Mouse (Mus musculus) liver, postnatal 0 days (tissue): ENCODE measurements around the gene Cxcl17.

Experiments used
- CTCF ChIP-seq: sonication (generic); IDR thresholded peaks from 2 replicates; pipeline ENCODE4 v1.5.1; 2016; ENCODE audit warnings: antibody characterized with exemption, low read depth
- EP300 ChIP-seq: IDR thresholded peaks from 2 replicates; pipeline ENCODE4 v1.6.1; 2016; ENCODE audit warnings: antibody characterized with exemption, low read depth, mild to moderate bottlenecking

DNA sequence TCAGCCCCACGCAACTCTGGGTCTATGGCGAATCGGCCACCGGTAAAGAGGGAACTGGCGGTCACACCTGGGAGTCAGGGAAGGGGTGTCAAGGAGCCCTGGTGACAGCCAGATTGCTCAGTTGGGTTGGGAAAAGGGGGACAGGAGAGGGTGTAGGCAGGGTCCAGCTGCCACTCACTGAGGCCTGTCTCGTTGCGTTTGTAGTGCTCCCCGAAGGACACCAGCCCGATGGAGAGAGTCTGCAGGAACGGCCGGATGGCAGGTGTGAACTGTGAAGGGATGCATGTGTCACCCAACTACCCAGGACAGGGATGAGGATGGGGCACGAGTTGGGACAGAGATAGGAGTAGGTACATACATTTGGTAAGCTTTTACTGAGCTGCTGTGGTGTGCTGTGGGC lies 27.4 kb downstream of the Cxcl17 start:
- no peak for TF ChIP-seq EP300
- TF ChIP-seq CTCF, result no peak
